Mouse (Mus musculus) spleen, embryonic (tissue): Measurements from ENCODE around the gene Mtrf1.
"Not testable (repeated sequence)": the region's sequence is repeated elsewhere in the genome, so short reads cannot be mapped to it uniquely, and the experiment has no call there.

Experiments used
- CTCF ChIA-PET: fragments of 350-600 bp; sonication (Branson Sonifier 250); formaldehyde crosslinking; loops from one replicate; lab custom pipeline; 2022; lab: Charles Lee

Mtrf1 gene

DNA sequence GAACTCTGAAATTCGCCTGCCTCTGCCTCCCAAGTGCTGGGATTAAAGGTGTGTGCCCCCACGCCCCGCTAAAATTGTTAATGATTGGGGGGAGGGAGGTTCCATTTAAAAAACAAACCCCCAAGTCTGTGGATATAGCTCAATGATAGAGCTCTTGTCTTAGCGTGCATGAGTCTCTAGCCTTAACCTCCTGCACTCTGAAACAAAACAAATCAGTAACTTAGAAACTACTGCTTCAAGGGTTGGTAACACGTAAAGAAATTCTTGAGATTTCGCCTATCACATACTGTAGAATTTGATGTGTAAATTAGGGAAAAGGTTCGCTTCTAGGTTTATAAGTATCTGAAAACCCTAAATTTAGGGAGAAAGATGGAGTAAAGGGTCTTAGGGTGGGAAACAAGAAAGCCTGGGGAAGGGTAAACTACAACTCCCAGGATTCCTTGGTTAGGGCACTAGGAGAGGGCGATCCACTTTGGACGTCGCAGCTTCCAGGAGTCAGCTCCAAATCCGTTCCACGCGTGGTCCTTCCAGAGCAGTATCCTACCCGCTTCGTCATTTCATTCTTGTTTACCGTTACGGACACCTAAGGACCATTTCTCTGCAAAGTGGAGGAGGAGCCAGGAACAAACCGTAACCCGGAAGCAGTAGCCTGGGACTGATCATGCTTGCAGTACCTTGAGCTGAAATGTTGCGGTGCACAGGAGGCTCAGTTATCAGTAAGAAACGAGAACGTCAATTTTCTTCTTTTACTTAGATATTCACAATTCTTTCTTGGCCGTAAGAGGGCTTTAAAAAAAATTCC is at the start of gene Mtrf1:
Gene Mtrf1 (plus strand): TSS at position 452 of the 802 bp plus-strand sequence.
- CTCF ChIA-PET: interaction anchor here (0.6 kb wide), 1 partner anchor 11 kb away, joined by 3 read pairs; no protein-coding TSS in a partner anchor

- CTCF ChIA-PET: interaction anchor here (0.5 kb wide), 1 partner anchor 10 kb away, joined by 3 read pairs; no protein-coding TSS in a partner anchor
Measured at GRCm38 (mm10) chr14:79358055-79358454, 39.5 kb upstream of the Mtrf1 start.

GRCm38 (mm10) chr14:79377041-79377440 is 20.5 kb upstream of the Mtrf1 start:
- CTCF ChIA-PET: no interaction called here

DNA sequence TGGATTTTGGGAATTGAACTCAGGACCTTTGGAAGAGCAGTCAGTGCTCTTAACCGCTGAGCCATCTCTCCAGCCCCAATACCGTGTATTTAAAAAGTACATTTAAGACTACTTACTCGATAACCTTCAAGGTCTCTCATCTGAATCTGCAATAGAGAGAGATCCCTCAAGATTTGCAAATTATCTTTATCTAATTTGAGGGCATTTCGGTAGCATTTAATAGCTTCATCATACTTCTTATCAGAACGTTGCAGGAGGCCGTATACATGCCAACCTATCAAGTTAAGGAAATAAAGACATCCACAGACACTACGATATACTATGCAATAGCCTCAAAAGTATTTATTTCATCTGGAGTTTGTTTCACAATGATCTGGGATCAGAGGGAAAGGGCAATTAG is 14.5 kb upstream of the Mtrf1 start:
- CTCF ChIA-PET: no interaction called here

DNA sequence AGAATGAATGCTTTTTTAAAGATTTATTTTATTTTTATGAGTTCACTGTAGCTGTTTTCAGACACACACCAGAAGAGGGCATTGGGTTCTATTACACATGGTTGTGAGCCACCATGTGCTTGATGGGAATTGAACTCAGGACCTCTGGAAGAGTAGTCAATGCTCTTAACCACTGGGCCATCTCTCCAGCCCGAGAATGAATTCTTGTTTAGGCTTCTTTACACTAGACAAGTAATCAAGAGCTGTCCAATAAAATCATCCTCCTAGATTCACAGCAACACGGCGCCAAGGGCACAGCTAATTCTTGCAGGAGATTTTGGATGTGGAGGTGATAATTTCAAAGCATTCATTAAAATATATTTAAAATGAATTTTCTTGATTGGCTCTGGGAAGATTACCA is 9.3 kb upstream of the Mtrf1 start:
- CTCF ChIA-PET: no interaction called here

DNA sequence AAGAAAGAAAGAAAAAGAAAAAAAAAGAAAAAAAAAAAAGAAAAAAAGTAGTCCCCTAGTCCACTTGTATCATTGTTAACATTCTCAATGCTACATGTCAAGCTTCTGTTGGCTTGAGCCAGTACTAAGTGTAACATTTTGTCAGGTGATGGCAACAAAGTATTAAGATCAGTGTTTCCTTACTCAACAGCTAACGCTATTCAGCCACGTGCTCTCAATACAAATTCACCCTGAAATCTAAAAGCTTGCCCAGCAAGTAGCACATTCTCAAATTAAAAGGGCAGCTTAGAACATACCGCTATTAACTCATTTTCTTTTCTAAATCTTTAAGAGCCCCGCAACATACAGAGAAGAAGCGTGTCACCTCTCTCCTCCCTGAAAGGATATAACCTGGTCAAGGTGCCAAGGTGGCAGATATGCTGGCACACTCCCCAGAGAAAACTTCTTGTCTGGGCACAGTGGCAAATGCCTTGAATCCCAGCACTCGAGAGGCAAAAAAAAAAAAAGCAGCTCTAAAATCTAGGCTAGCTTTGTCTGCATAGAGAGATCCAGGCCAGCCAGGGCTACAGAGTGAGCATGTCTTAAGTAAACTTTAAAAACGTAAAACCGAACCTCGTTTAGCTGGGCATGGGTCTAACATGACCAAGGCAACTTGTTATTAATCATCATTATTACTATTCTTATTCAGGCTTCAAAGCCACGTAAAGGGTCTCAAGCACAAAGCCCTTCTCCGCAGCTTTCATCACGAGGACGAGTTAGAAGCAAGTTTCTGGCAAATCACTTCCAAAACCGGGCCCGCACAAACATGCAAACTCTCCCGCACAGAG is 7.9 kb upstream of the Mtrf1 start:
- CTCF ChIA-PET: interaction anchor here (0.5 to 1.2 kb wide), 6 partner anchors 11 to 954 kb away, joined by 3 to 18 read pairs (median 4); no protein-coding TSS in a partner anchor

GRCm38 (mm10) chr14:79390265-79390926 is 7.2 kb upstream of the Mtrf1 start, which contains the start of gene Naa16:
TSS of gene Naa16 (minus strand) at chr14:79390778.
- CTCF ChIA-PET: interaction anchor here (0.5 to 1.2 kb wide), 4 partner anchors 17 to 88 kb away, joined by 3 to 5 read pairs (median 4); no protein-coding TSS in a partner anchor

DNA sequence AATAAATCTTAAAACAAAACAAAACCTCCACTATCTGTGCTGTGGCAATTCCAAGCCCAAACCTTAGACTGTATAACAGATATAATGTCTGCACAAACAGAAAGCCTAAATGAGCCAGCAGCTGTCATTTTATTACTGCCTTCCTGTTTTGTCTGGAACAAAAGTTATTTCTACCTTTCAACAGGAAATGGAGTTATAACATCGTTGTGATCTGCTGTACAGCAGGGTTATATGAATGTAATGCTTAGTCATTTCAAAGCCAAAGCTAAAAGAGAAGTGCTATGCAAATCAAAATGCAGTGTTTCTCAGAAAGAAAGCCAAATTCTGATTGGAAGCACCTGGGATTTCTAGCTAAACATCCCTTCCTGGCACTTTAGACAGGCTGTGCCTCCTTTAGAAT is 4.3 kb upstream of the Mtrf1 start:
- CTCF ChIA-PET: interaction anchor here (1.6 kb wide), 1 partner anchor 10 kb away, joined by 3 read pairs; no protein-coding TSS in a partner anchor

DNA sequence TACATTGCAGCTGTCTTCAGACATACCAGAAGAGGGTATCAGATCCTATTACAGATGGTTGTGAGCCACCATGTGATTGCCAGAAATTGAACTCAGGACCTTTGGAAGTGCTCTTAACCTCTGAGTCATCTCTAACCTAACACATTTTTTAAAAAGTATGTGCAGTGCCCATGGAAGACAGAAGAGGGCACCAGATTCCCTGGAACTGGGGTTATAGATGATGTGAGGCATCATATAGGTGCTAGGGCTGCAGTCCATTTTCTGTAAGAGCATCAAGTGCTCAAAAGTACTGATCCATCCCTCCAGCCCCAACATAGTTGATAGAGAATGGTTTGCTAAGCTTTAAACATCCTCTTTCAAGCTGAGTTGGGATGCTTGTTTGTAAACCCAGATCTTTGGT is 3.0 kb upstream of the Mtrf1 start:
- CTCF ChIA-PET: interaction anchor here (1.6 kb wide), 1 partner anchor 9 kb away, joined by 3 read pairs; no protein-coding TSS in a partner anchor

GRCm38 (mm10) chr14:79407641-79408040 is 10.1 kb downstream of the Mtrf1 start:
- CTCF ChIA-PET: interaction anchor here (0.5 to 0.8 kb wide), 2 partner anchors 37 to 217 kb away, joined by 3 read pairs; no protein-coding TSS in a partner anchor

GRCm38 (mm10) chr14:79409278-79409830 is 11.8 kb downstream of the Mtrf1 start:
- CTCF ChIA-PET: no interaction called here

GRCm38 (mm10) chr14:79410662-79411061 is 13.1 kb downstream of the Mtrf1 start:
- CTCF ChIA-PET: no interaction called here

GRCm38 (mm10) chr14:79413121-79413520 is 15.5 kb downstream of the Mtrf1 start:
- CTCF ChIA-PET: no interaction called here

DNA sequence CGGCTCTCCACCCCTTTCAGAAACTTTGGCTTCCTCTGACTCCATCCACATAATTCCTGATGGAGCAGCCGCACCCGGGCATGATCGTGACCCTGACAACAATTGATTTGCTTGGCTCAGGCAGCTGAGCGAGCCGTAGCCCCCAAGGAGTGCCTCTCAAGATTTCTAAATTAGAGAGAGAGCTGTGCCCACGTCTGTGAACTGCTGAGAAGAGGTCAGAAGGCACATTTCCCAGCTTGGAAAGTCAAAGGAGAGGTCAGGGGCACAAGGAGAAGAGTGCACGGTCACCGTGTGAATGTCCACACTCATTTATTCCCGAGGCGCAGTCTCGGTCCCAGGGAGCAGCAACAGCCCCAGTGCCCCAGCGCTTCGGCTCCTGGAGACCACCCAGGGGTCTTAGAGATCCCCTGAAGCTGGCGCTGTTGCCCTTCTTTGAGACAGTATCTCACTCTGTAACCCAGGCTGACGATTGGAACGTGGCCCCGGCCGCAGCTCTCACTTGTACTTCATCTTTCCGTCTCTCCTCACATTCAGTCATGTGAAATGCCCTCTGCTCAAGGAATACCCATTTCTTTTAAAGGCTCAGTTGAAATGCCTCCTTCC is 22.6 kb downstream of the Mtrf1 start:
- CTCF ChIA-PET: no interaction called here

GRCm38 (mm10) chr14:79425979-79426729 is 28.6 kb downstream of the Mtrf1 start, which contains the start of gene Kbtbd7:
TSS of gene Kbtbd7 (plus strand) at chr14:79426511.
- CTCF ChIA-PET: interaction anchor here (1.0 kb wide), 1 partner anchor 88 kb away, joined by 4 read pairs; no protein-coding TSS in a partner anchor

GRCm38 (mm10) chr14:79426730-79427365 is 29.3 kb downstream of the Mtrf1 start:
- CTCF ChIA-PET: not testable (repeated sequence)

GRCm38 (mm10) chr14:79434068-79434467 is 36.5 kb downstream of the Mtrf1 start:
- CTCF ChIA-PET: no interaction called here

- CTCF ChIA-PET: interaction anchor here (0.6 kb wide), 1 partner anchor 26 kb away, joined by 3 read pairs; no protein-coding TSS in a partner anchor
Measured at GRCm38 (mm10) chr14:79440655-79441054, 43.1 kb downstream of the Mtrf1 start.

DNA sequence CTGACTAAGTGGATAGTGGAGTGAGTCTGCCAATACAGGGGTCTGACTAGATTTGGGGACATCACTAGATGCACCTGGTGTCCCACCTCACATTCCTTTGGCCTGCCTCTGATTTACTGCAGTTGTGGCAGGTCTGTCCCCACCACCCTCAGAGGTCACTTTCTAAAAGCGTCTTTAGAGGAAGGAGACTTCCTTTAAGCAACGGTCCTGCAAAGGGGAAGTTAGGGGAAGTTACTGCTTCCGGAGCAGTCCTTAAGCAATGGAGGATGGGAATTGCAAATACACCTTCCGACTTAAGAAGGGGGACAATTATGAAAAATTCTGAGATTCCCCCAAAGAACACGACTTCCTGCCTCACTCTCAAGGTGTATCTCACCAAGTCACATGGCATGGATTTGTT is 43.9 kb downstream of the Mtrf1 start:
- CTCF ChIA-PET: no interaction called here
